Mouse (Mus musculus): Measurements from ENCODE around the gene Krt222.

DNA sequence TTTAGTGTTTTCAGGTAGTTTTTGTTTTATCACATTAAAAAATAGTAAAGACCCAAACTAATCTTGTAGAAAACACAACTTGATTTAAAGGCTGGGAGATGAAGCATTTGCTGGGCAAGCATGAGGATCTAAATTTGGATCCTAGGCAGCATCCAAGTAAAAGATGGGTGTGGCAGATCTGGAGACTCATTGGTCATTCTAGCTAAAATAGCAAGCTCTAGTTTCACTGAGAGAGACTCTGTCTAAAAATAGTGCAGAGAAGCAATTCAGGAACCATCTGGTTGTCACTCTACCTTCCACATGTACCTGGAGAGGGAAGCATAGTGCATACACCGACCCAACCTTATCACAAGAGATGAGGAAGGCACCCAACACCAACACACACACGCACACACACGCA, 27.7 kb downstream of the Krt222 start:
- TF ChIP-seq POLR2A (IDR thresholded peaks at IDR 0.05; ENCODE audit: low read depth, low read length) (no peak), CTCF (IDR thresholded peaks at IDR 0.05; ENCODE audit: borderline replicate concordance, insufficient read depth, low read length) (no peak)
